Mouse (Mus musculus) urinary bladder, postnatal 10 days (tissue): ENCODE measurements around the gene Tmem200c.

Experiments
- DNase-seq: peaks from one replicate; pipeline ENCODE4 v3.0.0; 2022; ENCODE audit warnings: low spot score

Gene Tmem200c

GRCm38 (mm10) chr17:68826323-68826722, at the start of gene Tmem200c:
Tmem200c (plus strand) TSS chr17:68826623.
- DNase-seq = no peak

GRCm38 (mm10) chr17:68793741-68794140, 32.7 kb upstream of the Tmem200c start:
- no peak for DNase-seq

GRCm38 (mm10) chr17:68836655-68837012, 10.2 kb downstream of the Tmem200c start:
- DNase-seq = no peak

GRCm38 (mm10) chr17:68837013-68837858, 10.8 kb downstream of the Tmem200c start:
- no peak for DNase-seq

- no peak for DNase-seq
Observed at GRCm38 (mm10) chr17:68837859-68838194, 11.4 kb downstream of the Tmem200c start.

DNA sequence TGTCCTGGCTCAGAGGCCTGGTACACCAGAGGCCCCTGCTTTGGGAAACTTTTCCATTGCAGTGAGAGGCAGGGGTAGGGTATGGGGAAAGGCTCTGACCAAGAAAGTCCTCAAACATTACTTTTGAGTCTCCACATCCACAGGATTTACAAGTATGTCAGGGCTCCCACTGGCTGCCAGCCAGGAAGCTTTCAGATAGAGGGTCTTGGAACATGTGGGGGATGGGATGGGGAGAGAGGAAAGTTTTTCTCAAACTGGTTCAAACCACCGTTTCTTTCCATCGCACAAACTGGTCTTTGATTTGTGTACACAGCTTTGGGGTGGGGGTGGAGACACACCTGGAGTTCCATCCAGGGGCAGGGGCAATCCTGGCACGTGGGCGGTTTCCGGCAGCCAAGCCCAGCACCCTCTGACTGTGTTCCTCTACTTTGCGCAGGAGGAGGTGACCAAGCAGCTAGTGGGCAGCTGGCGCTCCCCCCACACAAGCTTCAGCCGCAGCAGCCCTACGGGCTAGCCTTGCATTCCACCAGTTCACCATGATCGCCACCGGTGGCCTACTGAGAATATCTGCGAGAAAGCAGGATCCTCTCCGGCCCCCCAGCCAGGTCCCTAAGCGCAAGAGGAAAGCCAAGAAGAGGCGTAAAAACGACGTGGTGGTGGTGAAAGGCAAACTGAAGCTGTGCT, 13.6 kb downstream of the Tmem200c start:
- no peak for DNase-seq

GRCm38 (mm10) chr17:68840572-68840939, 14.1 kb downstream of the Tmem200c start:
- DNase-seq = no peak

GRCm38 (mm10) chr17:68841097-68841891, 14.9 kb downstream of the Tmem200c start:
- peak; percentile 17 for DNase-seq

DNA sequence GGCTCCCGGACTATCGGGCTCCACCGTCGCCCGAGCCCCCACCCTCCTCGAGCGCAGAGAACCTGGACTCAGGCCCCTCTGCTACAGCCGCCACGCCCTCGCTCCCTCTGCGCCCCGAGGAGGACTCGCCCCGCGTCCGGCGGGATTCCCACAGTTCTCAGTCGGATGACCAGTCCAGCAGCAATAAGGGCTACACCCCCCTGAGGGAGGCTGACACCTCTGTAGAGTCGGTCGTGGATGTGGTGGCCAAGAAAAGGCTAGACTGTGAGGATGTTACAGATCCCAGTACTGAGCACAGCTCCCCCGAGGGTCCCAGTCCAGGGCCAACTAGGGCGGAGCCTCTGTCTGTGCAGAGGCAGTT, 15.4 kb downstream of the Tmem200c start:
- DNase-seq = no peak

- no peak for DNase-seq
Observed at GRCm38 (mm10) chr17:68845931-68846330, 19.5 kb downstream of the Tmem200c start.

GRCm38 (mm10) chr17:68848739-68849138, 22.3 kb downstream of the Tmem200c start:
- DNase-seq = no peak

DNA sequence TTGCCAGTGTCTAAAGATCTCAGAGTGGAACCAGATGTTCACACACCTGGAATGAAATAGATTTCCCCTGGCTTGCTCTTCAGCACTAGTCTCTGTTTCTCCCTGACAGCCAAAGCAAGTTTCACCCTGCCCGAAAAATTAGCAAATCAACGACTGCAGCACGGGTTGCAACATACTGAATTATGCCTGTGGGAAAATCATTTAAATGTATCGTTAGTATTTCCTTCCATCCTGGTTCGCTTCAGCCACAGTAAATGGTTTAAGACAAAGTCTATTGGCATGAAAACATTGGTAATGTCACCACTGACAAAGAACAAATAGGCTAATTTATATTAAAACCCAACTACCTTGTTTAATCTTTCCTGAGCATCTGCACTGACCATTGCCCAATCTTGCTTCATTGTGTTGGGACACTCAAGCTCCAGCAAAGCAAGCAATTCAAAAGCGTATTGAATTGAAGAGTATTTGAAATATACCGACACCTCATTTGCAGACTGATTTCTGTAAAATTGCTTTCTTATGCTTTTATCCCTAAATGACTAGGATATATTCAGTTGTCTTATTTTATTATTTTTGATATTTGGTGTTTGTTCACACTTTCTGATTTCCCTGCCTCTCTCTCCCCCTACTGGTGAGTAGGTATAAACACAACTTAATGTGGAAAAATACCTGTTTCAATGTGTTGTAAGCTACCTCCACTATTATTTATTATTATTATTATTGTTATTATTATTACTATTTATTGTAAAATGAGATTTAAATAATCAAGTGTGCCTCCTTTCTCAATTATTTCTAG, 25.9 kb downstream of the Tmem200c start:
- no peak for DNase-seq

DNA sequence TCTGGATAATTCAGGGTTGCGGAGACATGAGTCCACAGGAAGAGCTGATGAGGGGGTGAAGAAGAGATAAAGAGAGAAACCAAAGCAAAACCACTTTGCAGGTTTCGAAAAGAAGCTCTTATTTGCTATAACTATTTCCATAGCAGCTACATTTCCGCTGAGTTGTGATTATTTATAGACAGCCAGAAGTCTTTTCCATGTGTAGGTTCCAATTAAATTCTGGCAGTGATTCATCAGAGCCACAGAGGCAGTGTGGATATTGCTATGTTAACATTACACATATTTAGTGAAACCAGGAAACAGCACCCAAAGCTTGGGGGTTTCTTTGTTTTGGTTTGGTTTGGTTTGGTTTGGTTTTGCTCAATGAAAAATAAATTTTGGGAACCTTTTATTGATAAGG, 37.8 kb downstream of the Tmem200c start:
- DNase-seq = no peak

DNA sequence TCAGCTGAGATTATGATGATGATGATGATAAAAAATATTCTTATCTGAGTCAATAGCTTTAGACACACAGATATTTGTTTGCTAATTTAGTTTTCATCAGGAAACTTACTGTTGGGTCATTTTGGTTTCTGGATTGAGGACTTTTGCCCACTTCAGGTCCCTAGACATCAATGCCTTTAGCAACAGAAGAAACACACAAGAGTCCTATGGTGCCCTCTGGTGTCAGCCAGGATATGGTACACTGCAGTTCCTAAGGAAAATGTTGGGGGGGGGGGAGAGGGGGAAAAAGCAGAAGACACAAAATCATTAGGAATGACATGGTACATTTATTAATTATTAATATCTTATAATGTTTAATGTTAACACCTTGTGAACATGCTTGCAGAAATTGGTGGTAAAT, 42.0 kb downstream of the Tmem200c start:
- DNase-seq = no peak

- DNase-seq = no peak
Observed at GRCm38 (mm10) chr17:68874021-68874420, 47.6 kb downstream of the Tmem200c start.

GRCm38 (mm10) chr17:68875251-68875650, 48.8 kb downstream of the Tmem200c start:
- DNase-seq = no peak

DNA sequence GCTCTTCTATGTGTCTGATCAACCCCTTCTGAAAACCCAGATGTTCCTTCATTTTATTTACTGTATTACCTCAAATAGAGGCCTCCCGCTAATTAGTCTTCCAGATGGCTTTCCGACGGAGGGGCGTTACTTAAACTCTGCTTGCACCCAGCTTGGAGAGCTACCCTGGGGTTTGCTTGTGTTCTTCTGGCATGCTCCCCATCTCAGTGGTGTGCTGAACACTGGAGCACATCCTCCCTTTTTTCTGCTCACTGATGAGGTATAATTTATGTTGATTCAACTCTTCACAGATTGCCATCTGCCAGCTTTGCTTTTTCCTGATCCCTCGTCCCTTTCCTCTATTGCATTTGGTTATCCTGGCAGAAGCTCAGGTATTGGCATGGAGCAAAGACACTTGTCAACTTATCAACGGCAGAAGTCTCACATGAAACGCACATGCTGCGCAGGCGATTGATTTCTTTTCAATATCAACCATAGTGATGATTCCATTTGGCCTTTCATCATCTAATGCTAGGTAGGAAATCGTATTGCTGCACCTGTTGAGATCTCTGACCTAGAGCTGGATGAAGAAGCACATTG, 49.6 kb downstream of the Tmem200c start:
- DNase-seq = no peak

GRCm38 (mm10) chr17:68881725-68882524, 55.5 kb downstream of the Tmem200c start:
- DNase-seq = no peak

DNA sequence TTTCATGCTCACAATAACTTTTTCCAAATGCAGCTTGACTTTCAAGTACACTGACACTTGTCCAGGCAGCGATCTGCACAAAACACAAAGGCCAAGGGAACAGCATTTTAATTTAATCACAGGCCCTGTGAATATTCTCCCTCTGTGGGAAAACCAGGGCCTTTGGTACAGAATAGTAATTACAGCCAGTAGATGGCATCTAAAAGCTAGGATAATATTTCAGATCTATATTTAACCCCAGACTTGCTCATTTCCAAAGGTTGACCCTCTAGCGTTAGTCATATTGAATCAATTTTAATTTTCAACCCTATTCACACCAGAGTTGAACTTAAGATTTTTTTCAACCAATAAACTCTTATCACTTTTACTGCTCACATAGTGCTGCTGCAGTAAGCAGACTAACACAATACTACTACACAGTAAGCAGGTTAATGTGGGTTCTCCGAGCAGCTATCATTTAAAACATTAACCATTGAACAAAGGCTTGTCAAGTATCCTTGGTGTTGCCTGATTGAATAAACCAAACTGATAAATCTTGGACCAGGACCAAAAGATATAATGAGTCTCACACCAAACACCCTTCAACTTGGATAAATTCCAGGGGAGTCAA, 57.2 kb downstream of the Tmem200c start:
- no peak for DNase-seq

DNA sequence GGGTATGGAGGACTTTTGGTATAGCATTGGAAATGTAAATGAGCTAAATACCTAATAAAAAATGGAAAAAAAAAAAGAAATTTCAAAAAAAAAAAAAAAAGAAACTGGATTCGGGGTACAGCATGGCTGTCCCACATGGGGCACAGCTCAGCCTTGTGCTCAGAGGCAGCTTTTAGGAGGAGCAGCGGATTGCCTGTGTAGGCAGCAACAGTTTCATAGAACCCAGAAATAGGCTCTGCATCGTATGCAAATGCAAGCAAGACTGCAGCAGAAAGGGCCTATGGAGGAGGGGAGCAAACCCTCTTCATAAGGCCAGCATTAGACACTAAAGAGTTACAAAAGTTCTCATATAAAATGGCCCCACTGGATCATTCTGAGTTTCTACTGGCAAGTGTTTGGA, 64.2 kb downstream of the Tmem200c start:
- no peak for DNase-seq
